Mouse (Mus musculus) urinary bladder, postnatal 4 days (tissue): ENCODE results near the gene Gm20458.
A peak's percentile ranks its signal among the peaks of the same experiment; 100 is the strongest.

ENCODE experiments used
- DNase-seq, 2 experiments: peaks; one replicate each; pipeline ENCODE4 v3.0.0; 2021 to 2022; ENCODE audit warnings: low spot score in 2 of 2

Gene Gm20458

DNA sequence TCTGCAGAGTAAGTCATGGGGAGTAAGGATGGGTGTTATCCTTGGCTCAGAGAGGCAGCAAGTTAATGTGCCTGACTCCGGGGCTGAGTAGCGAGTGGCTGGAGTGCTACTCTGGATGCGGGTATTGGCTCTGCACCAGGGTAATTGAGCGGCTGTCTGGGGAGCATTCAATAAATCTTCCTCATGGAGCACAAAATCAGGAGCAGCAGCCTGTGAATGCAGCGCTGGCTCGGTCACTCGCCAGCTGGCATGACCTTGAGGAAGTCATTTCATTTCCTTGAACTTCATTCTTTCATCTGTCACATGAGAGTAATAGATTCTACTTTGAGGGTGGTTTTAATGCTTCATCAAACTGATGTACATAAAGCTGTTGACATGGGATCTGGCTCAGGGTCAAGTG, 39.7 kb downstream of the Gm20458 start:
- DNase-seq: no peak

DNA sequence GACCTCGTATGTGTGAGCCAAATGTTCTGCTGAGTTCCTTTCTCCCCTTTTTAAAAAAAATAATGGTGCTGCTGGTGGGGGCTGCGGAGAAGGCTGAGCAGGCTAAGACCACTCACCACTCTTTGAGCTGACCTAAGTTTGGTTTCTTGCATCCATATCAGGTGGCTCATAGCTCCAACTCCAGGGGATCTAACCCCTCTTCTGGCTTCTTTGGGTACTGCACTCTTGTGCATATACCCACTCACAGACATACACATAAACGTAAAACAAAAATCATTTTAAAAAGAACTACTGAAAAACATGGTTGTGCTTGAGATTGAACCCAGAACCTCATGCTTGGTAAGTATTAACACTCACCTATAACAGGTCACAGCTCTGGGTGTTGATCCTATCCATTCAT, 44.2 kb downstream of the Gm20458 start:
- DNase-seq: no peak

- DNase-seq: no peak
Observed at GRCm38 (mm10) chr2:164505619-164506347, 45.0 kb downstream of the Gm20458 start.

- DNase-seq: no peak
Observed at GRCm38 (mm10) chr2:164507811-164508210, 47.0 kb downstream of the Gm20458 start.

- DNase-seq: no peak
Observed at GRCm38 (mm10) chr2:164510621-164511190, 49.9 kb downstream of the Gm20458 start.

GRCm38 (mm10) chr2:164512121-164512909, 51.5 kb downstream of the Gm20458 start:
- no peak for DNase-seq

GRCm38 (mm10) chr2:164513389-164513788, 52.6 kb downstream of the Gm20458 start:
- no peak for DNase-seq

GRCm38 (mm10) chr2:164514916-164515315, 54.1 kb downstream of the Gm20458 start:
- no peak for DNase-seq

GRCm38 (mm10) chr2:164515897-164516296, 55.1 kb downstream of the Gm20458 start:
- DNase-seq: no peak

DNA sequence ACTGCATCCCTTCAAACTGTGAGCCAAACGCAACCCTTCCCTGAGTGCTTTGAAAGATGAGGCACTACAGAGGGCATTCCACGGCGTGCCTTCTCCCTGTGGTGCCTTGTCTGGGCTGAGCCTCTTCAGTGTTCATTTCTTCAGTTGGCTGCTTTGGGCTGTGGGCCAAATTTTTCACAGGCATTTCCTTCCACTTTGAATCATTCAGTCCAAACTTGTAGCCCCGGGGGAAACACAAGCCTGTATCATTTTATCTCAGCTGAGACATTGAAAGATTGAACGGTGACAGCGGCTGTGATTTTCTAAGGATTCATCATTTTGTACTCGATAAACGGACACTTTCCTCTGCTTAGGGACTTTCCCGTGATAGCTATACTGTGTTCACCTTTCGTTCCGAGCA, 55.8 kb downstream of the Gm20458 start:
- no peak for DNase-seq

DNA sequence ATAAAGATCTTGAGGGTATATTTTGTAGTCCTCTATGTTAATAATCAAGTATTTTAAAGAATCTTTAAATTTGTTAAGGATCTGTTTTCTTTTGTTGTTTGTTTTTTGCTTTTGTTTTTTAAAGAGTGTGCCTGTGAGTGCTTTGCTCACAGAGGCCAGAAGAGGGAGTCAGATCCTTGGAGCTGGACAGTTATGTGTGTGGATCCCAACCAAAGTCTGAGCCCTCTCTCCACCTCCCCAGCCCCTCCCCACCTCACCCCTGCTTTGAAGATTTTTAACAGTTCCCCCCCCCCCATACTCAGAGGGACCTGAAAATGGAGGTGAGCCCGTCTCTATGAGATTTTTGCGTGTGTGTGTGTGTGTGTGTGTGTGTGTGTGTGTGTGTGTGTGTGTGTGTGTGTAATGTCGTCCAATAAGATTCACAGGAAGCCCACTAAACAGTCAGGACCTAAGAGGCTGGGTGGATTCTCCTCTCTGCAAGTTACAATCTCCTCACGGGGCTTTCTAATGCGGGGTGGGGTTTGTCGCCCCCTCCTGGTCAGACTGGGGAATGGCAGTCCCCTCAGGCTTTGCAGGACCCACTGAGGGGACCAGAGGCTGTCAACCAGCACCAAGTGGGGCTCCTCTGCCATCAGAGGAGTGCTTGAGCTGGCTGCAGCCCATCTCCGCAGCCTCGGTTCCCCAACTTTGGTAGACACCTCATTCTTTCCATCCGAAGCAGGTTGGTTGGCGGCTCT, 56.9 kb downstream of the Gm20458 start:
- DNase-seq: peak in 1 of 2 experiments; percentile 47

- no peak for DNase-seq
Observed at GRCm38 (mm10) chr2:164518266-164519170, 57.8 kb downstream of the Gm20458 start.

GRCm38 (mm10) chr2:164519171-164519526, 58.4 kb downstream of the Gm20458 start:
- no peak for DNase-seq

DNA sequence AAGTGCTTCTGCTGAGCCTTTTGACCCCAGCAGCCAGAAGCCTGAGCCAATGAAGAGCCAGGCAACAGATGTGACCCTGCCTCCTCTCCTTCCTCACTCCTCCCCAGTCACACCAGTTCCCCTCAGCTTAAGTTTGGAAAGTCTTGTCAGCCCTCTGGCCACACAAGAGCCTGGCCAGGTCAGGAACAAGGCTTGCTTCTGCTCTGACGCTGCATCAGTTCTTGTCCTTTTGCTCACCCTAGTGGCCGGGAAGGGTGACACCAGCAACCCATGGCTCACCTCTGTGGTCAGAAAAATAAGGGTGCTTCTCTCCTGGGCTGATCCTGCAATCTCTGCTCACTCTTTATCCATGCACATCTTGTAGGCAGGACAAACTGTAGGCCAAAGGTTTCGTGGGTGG, 60.0 kb downstream of the Gm20458 start:
- peak in 1 of 2 experiments; percentile 46 for DNase-seq

- no peak for DNase-seq
Observed at GRCm38 (mm10) chr2:164521841-164522240, 61.1 kb downstream of the Gm20458 start.

DNA sequence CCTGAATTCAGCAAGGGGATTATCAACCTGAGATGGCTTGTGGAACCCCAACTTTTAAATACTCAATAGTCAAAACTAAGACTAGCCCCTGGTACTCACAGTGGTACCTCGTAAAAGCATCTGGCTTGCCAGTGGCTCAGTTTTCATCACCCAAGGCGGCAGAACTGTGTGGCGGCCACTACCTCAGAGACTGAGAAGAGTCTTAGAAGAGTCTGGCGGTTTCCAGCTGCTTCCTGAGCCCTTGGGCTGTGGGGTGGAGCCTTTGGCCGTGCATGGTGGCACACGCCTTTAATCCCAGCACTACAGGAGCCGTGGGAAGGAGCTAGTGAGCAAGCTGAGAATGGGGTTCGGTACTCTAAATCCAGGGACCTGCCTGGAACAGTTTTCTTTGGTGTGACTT, 61.5 kb downstream of the Gm20458 start:
- no peak for DNase-seq

- no peak for DNase-seq
Observed at GRCm38 (mm10) chr2:164523301-164523773, 62.6 kb downstream of the Gm20458 start.

GRCm38 (mm10) chr2:164528557-164528956, 67.8 kb downstream of the Gm20458 start:
- DNase-seq: no peak

DNA sequence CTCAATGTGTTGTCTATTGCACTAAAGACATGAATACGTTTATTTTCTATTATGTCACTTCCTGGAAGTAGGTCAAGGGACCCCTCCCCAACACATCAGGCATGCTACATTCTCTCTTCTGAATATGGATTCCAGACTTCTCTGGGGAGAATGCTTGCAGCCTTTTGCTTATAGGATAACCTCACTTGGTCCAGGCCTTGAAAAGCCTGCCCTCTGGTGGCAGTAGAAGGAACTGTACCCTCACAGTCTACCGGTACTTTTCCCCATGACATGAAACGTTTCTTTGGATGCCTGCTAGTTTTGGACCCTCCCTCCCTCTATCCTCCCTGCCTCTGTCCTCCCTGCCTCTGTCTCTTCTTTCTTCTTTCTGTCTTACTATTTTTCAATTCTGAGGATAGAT, 70.4 kb downstream of the Gm20458 start:
- peak; percentile 60 to 84 for DNase-seq

- DNase-seq: no peak
Observed at GRCm38 (mm10) chr2:164534315-164534714, 73.5 kb downstream of the Gm20458 start.

GRCm38 (mm10) chr2:164537003-164537402, 76.2 kb downstream of the Gm20458 start:
- no peak for DNase-seq
